Mouse (Mus musculus): Measurements from ENCODE around the gene Bdnf. TPM values are rescaled to one million over a fixed set of nuclear protein-coding genes. Genes with fewer than 3 reads are reported as not detected.

The Bdnf gene
- polyA plus RNA-seq, 1 experiment from 2014 or later, result 3.1 TPM

- no peaks in the 10 kb centered on the region for H3K27me3 ChIP-seq
- peaks cover 10% of the 10 kb centered on the region for H3K4me1 ChIP-seq (replicated peaks)
- WGBS, result 85% methylated on average over 4 of the region's 4 CpGs
- H3K9ac ChIP-seq, result no peak overlapping the region
- ATAC-seq (ENCODE audit: low read depth), result no peak
- H3K4me2 ChIP-seq, result no peak overlapping the region
- H3K27ac ChIP-seq (replicated peaks), result no peak overlapping the region
- H3K9me3 ChIP-seq, result no peaks in the 10 kb centered on the region
- H3K4me3 ChIP-seq, result no peak overlapping the region
- no peaks in the 10 kb centered on the region for H3K36me3 ChIP-seq
These were observed 74.3 kb downstream of the Bdnf start for GRCm38 (mm10) chr2:109748815-109749214.

DNA sequence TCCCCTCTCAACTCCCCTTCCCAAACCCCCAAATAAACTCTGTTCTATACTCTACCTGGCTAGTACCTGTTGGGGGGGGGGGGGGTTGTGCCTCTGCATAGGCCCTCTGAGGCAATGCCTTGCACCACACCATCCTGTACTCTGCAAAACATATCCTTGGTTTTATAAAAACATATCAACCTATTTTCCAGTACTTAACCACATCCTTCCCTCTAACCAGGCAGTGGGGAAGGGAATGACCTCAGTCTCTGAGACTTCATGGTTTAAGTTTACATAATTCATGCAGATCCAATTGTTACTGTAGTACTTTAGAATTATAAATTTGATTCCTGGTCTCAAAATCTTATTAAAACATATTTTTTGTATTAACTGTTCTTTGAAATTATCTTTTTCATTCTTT, 75.5 kb downstream of the Bdnf start:
- Histone ChIP-seq H3K9me3 (no peaks in the 10 kb centered on the region), H3K4me1 (replicated peaks) (0 out of 2 replicates have a peak, but pooled peaks cover 6% of the 10 kb centered on the region), H3K27ac (replicated peaks) (no peak overlapping the region), H3K4me3 (no peak overlapping the region), H3K36me3 (no peaks in the 10 kb centered on the region), H3K9ac (no peak overlapping the region), H3K27me3 (no peaks in the 10 kb centered on the region), H3K4me2 (no peak overlapping the region)
- ATAC-seq (ENCODE audit: low read depth), result no peak

DNA sequence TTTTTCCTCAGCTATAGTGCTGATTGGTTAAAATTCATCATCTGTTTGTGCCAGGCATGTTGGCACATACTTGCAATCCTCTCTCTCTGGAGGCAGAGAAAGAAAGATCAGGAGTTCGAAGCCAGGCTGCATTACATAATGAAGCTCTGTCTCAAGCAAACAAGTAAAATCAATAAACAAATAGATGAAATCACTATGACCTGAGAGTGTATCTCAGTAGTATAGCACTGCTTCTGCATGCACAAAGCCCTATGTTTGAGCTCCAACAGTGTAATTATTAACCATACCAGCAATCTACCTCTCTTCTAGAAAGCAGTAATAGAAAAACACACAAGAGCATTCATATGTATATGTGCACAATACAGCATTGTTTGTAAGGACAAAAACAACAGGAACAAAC, 76.0 kb downstream of the Bdnf start:
- no peaks in the 10 kb centered on the region for H3K27me3 ChIP-seq
- H3K4me1 ChIP-seq (replicated peaks), result 0 out of 2 replicates have a peak, but pooled peaks cover 2% of the 10 kb centered on the region
- H3K36me3 ChIP-seq, result no peaks in the 10 kb centered on the region
- H3K4me3 ChIP-seq, result no peak overlapping the region
- no peak for ATAC-seq (ENCODE audit: low read depth)
- H3K4me2 ChIP-seq, result no peak overlapping the region
- no peak overlapping the region for H3K27ac ChIP-seq (replicated peaks)
- no peaks in the 10 kb centered on the region for H3K9me3 ChIP-seq
- H3K9ac ChIP-seq, result no peak overlapping the region
- WGBS, result 81% methylated on average over 1 of the region's 1 CpGs

GRCm38 (mm10) chr2:109756305-109756704, 81.8 kb downstream of the Bdnf start:
- Histone ChIP-seq H3K36me3 (no peaks in the 10 kb centered on the region), H3K4me2 (no peak overlapping the region), H3K4me3 (no peak overlapping the region), H3K9ac (no peak overlapping the region), H3K27ac (replicated peaks) (no peak overlapping the region), H3K9me3 (no peaks in the 10 kb centered on the region), H3K27me3 (no peaks in the 10 kb centered on the region), H3K4me1 (replicated peaks) (no peaks in the 10 kb centered on the region)
- WGBS, result 95% methylated on average over 2 of the region's 2 CpGs
- no peak for ATAC-seq (ENCODE audit: low read depth)

DNA sequence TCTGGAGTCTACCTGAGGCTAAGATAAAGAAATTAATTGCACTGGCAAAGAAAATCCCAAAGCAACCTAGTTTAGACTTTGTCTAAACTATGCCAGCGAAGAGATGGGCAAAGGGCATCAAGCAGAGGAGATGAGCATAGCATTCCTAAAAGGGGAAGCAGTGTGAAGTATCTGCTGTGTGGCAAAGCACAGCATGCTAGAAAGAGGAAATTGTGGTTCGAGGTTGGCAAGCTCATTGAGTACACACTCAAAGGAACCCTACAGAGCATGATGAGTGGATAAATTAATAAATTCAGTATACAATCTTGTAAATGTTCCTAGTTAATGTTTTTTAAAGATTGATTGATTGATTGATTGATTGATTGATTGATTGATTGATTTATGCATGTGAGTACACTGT, 92.3 kb downstream of the Bdnf start:
- Histone ChIP-seq H3K9ac (no peak overlapping the region), H3K4me1 (replicated peaks) (no peaks in the 10 kb centered on the region), H3K27me3 (no peaks in the 10 kb centered on the region), H3K27ac (replicated peaks) (no peak overlapping the region), H3K36me3 (no peaks in the 10 kb centered on the region), H3K4me2 (no peak overlapping the region), H3K9me3 (no peaks in the 10 kb centered on the region), H3K4me3 (no peak overlapping the region)
- WGBS, result 86% methylated on average over 2 of the region's 2 CpGs
- ATAC-seq (ENCODE audit: low read depth), result no peak

- H3K4me1 ChIP-seq (replicated peaks), result no peaks in the 10 kb centered on the region
- no peak overlapping the region for H3K4me2 ChIP-seq
- no peak overlapping the region for H3K4me3 ChIP-seq
- 90% methylated on average over 3 of the region's 3 CpGs for WGBS
- no peaks in the 10 kb centered on the region for H3K36me3 ChIP-seq
- no peak overlapping the region for H3K27ac ChIP-seq (replicated peaks)
- H3K27me3 ChIP-seq, result no peaks in the 10 kb centered on the region
- no peak overlapping the region for H3K9ac ChIP-seq
- no peaks in the 10 kb centered on the region for H3K9me3 ChIP-seq
- ATAC-seq (ENCODE audit: low read depth), result no peak
These were observed 94.3 kb downstream of the Bdnf start for GRCm38 (mm10) chr2:109768814-109769213.

DNA sequence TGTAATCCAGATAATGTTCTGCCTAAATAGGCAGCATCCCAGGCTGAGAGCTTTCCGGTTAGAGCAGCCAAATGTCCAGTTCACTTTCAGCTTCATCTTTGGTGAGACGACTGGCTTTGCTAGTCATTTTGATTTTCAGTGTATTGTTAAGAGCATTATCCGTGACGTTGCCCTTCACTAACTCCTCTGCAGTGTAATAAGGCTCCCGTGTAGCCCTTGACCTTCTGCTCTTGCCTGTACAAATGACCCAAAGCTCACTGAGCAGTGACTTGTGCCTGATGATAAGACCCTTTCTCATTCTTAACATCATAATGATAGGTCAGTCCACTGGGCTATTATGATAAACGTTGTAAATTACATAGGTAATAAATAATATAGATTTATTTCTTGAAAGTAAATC, 101.9 kb downstream of the Bdnf start:
- no peak for ATAC-seq (ENCODE audit: low read depth)
- Histone ChIP-seq H3K27me3 (no peaks in the 10 kb centered on the region), H3K9me3 (no peaks in the 10 kb centered on the region), H3K9ac (no peak overlapping the region), H3K36me3 (no peaks in the 10 kb centered on the region), H3K4me3 (no peak overlapping the region), H3K4me2 (no peak overlapping the region), H3K4me1 (replicated peaks) (no peaks in the 10 kb centered on the region), H3K27ac (replicated peaks) (no peak overlapping the region)
- 37% methylated on average over 6 of the region's 6 CpGs for WGBS

Other genes starting within 250 kb of the Bdnf start
- 152 and 176 TPM in 2 replicates for gene Lin7c, start 216.2 kb downstream of the Bdnf start, polyA plus RNA-seq (2015; fragmentation: Nextera tagmentation; extraction: Ambion mirVana)
- 10.7 and 11.3 TPM in 2 replicates for gene Lgr4, start 242.9 kb downstream of the Bdnf start, polyA plus RNA-seq (2015; fragmentation: Nextera tagmentation; extraction: Ambion mirVana)